Comparison of ENCODE assay signal across 8 mouse cellular contexts in genomic region chr17:5440159-5440971, GRCm38 (mm10). TPM values are rescaled to one million over a fixed set of nuclear protein-coding genes. Genes with fewer than 3 reads are reported as not detected.
DNase-seq lines count a peak whose midpoint lies in the region; ATAC-seq and TF ChIP-seq lines count a peak whose summit lies in the region.

Gene Tmem242 (minus strand): TSS chr17:5440259.

- TF ChIP-seq POLR2A in heart, adult 2 months (IDR thresholded peaks at IDR 0.05; ENCODE audit: insufficient read depth, low read depth, low read length) = peak; percentile 82

- peak within 1 kb of the TSS; percentile 80 for H3K9ac ChIP-seq in embryonic facial prominence, embryonic 14.5 days (ENCODE audit: low read depth, low read length)
- peak within 1 kb of the TSS; percentile 92 for H3K9ac ChIP-seq in heart, adult 2 months (ENCODE audit: low read depth, low read length)
- peak within 1 kb of the TSS; percentile 86 for H3K9ac ChIP-seq in limb, embryonic 13.5 days
- peak within 1 kb of the TSS; percentile 64 for H3K9ac ChIP-seq in midbrain, embryonic 16.5 days (ENCODE audit: low read depth, low read length)

- no peaks in the 10 kb centered on the region for H3K27me3 ChIP-seq in embryonic facial prominence, embryonic 14.5 days (replicated peaks; ENCODE audit: control insufficient read depth, insufficient read depth, low read length)
- no peaks in the 10 kb centered on the region for H3K27me3 ChIP-seq in heart, adult 2 months (ENCODE audit: control insufficient read depth, insufficient read depth, low read length)
- no peaks in the 10 kb centered on the region for H3K27me3 ChIP-seq in limb, embryonic 13.5 days
- no peaks in the 10 kb centered on the region for H3K27me3 ChIP-seq in midbrain, embryonic 16.5 days (ENCODE audit: control insufficient read depth, insufficient read depth, low read depth, low read length)

- H3K9me3 ChIP-seq in embryonic facial prominence, embryonic 14.5 days (ENCODE audit: control insufficient read depth, low read length) = no peaks in the 10 kb centered on the region
- H3K9me3 ChIP-seq in limb, embryonic 13.5 days = no peaks in the 10 kb centered on the region
- no peaks in the 10 kb centered on the region for H3K9me3 ChIP-seq in midbrain, embryonic 16.5 days (replicated peaks; ENCODE audit: control insufficient read depth, low read length, poor library complexity, severe bottlenecking)

- H3K36me3 ChIP-seq in embryonic facial prominence, embryonic 14.5 days (ENCODE audit: control insufficient read depth, insufficient read depth, low read length) = 0 out of 2 replicates have a peak, but pooled peaks cover 3% of the 10 kb centered on the region
- H3K36me3 ChIP-seq in heart, adult 2 months (ENCODE audit: control insufficient read depth, insufficient read depth, low read length) = peaks cover 12% of the 10 kb centered on the region
- peaks cover 12% of the 10 kb centered on the region; the same call in 1 of the 2 replicates for H3K36me3 ChIP-seq in limb, embryonic 13.5 days
- no peaks in the 10 kb centered on the region for H3K36me3 ChIP-seq in midbrain, embryonic 16.5 days (ENCODE audit: control insufficient read depth, insufficient read depth, low read length)

- ATAC-seq in embryonic facial prominence, embryonic 14.5 days (ENCODE audit: low read depth) = peak; percentile 91
- ATAC-seq in limb, embryonic 13.5 days (ENCODE audit: low FRiP score, low read depth) = peak; percentile 90
- peak; percentile 97 for ATAC-seq in midbrain, embryonic 16.5 days

- peak; percentile 85 for TF ChIP-seq CTCF in heart, adult 2 months (IDR thresholded peaks at IDR 0.05)

- peak within 1 kb of the TSS; percentile 61 for H3K4me3 ChIP-seq in embryonic facial prominence, embryonic 14.5 days (ENCODE audit: low read depth, low read length)
- H3K4me3 ChIP-seq in heart, adult 2 months = peak within 1 kb of the TSS; percentile 70
- peak within 1 kb of the TSS; percentile 74 for H3K4me3 ChIP-seq in limb, embryonic 13.5 days
- H3K4me3 ChIP-seq in midbrain, embryonic 16.5 days (ENCODE audit: low read depth, low read length) = peak within 1 kb of the TSS; percentile 50

- TF ChIP-seq EP300 in heart, adult 2 months (IDR thresholded peaks at IDR 0.05; ENCODE audit: insufficient read depth, low read depth, low read length) = 0 out of 2 replicates have a peak, but pooled peaks have one; percentile 7

- H3K4me2 ChIP-seq in embryonic facial prominence, embryonic 14.5 days (ENCODE audit: low read depth, low read length) = peak within 1 kb of the TSS; percentile 86
- H3K4me2 ChIP-seq in limb, embryonic 13.5 days (replicated peaks) = peak within 1 kb of the TSS; percentile 86
- H3K4me2 ChIP-seq in midbrain, embryonic 16.5 days (ENCODE audit: low read length) = peak within 1 kb of the TSS; percentile 91

- H3K4me1 ChIP-seq in embryonic facial prominence, embryonic 14.5 days (ENCODE audit: control insufficient read depth, insufficient read depth, low read length) = peaks cover 9% of the 10 kb centered on the region
- H3K4me1 ChIP-seq in heart, adult 2 months (ENCODE audit: control insufficient read depth, insufficient read depth, low read length) = peaks cover 1% of the 10 kb centered on the region
- peaks cover 14% of the 10 kb centered on the region for H3K4me1 ChIP-seq in limb, embryonic 13.5 days
- H3K4me1 ChIP-seq in midbrain, embryonic 16.5 days (ENCODE audit: control insufficient read depth, insufficient read depth, low read length) = peaks cover 17% of the 10 kb centered on the region

- DNase-seq in 3T3-L1 (ENCODE audit: low read depth, low spot score) = peak; percentile 93
- peak; percentile 84 to 87 for DNase-seq in adrenal gland, postnatal 4 days (ENCODE audit: low spot score in 2 of 2)
- peak; percentile 94 for DNase-seq in embryonic facial prominence, embryonic 14.5 days (ENCODE audit: low spot score)
- peak; percentile 89 to 94 for DNase-seq in heart, adult 2 months
- DNase-seq in kidney, adult 8-10 months = peak; percentile 86 to 95
- DNase-seq in spleen, postnatal 10 days (ENCODE audit: low spot score in 2 of 2) = peak; percentile 89 to 92

- intact Hi-C loops in heart, adult 2 months (cut with DNase I) = loop anchor here (1.0 to 5.0 kb wide), 5 partner anchors 50 to 450 kb away; no protein-coding TSS in a partner anchor

- peak within 1 kb of the TSS; percentile 61; the same call in 1 of the 2 replicates for H3K27ac ChIP-seq in embryonic facial prominence, embryonic 14.5 days (replicated peaks; ENCODE audit: low read depth, low read length)
- H3K27ac ChIP-seq in heart, adult 2 months = peak within 1 kb of the TSS; percentile 85
- H3K27ac ChIP-seq in limb, embryonic 13.5 days = peak within 1 kb of the TSS; percentile 65; the same call in 1 of the 2 replicates
- peak within 1 kb of the TSS; percentile 85 for H3K27ac ChIP-seq in midbrain, embryonic 16.5 days (ENCODE audit: low read length)

- H3K79me2 ChIP-seq in heart, adult 2 months (replicated peaks; ENCODE audit: control insufficient read depth, insufficient read depth, low read length) = no peaks in the 10 kb centered on the region

- 0% methylated on average over 27 of the region's 27 CpGs for WGBS in embryonic facial prominence, embryonic 14.5 days
- under 1% methylated on average over 27 of the region's 27 CpGs for WGBS in heart, adult 2 months
- WGBS in limb, embryonic 13.5 days = under 1% methylated on average over 27 of the region's 27 CpGs
- WGBS in midbrain, embryonic 16.5 days = under 1% methylated on average over 27 of the region's 27 CpGs

RNA-seq across cellular contexts. Expression of gene Tmem242, which starts in this region (rescaled TPM):
- 100 to 1,000 TPM; 113 to 116 TPM for total RNA-seq in adrenal gland, postnatal 4 days (2021)
- 116 and 122 TPM in 2 replicates for polyA plus RNA-seq in embryonic facial prominence, embryonic 14.5 days (2014; fragmentation: Nextera tagmentation; extraction: Ambion mirVana)
- 100 to 1,000 TPM; 146 to 155 TPM for total RNA-seq in heart, adult 2 months (2021)
- polyA plus RNA-seq in heart, adult 2 months (2012; rRNA removed) = 17.6 and 32.1 TPM in 2 replicates
- polyA plus RNA-seq in limb, embryonic 13.5 days (2015; fragmentation: Nextera tagmentation; extraction: Ambion mirVana) = 135 and 136 TPM in 2 replicates
- 96.3 and 109 TPM in 2 replicates for polyA plus RNA-seq in midbrain, embryonic 16.5 days (2015; fragmentation: Nextera tagmentation; extraction: Ambion mirVana)

Comparison
In these comparisons a context has a peak if more than half of its experiments do, and no peak if none do; other contexts are left out.
1. Peak in every context shown above with its lines: DNase-seq, ATAC-seq, H3K4me3 ChIP-seq and H3K27ac ChIP-seq.